ENCODE assay signal across 8 mouse cellular contexts in genomic region chr7:143086366-143086765, GRCm38 (mm10). TPM values are rescaled to one million over a fixed set of nuclear protein-coding genes. Genes with fewer than 3 reads are reported as not detected.
A peak's percentile ranks its signal among the peaks of the same experiment; 100 is the strongest.
DNase-seq lines count a peak whose midpoint lies in the region; ATAC-seq and TF ChIP-seq lines count a peak whose summit lies in the region.

No protein-coding gene starts in this region.

- peak overlapping the region; percentile 40 for H3K4me2 ChIP-seq in lung, embryonic 14.5 days

- no peaks in the 10 kb centered on the region for H3K27me3 ChIP-seq in heart, adult 2 months (ENCODE audit: control insufficient read depth, insufficient read depth, low read length)
- H3K27me3 ChIP-seq in lung, embryonic 14.5 days (ENCODE audit: insufficient read depth, low read length): no peaks in the 10 kb centered on the region

- H3K4me1 ChIP-seq in ES-E14 (ENCODE audit: control insufficient read depth in 2 of 2, insufficient read depth in 2 of 2, low read length in 2 of 2, poor library complexity in 1 of 2): no peaks in the 10 kb centered on the region; a peak in 1 of 4 replicates
- no peaks in the 10 kb centered on the region for H3K4me1 ChIP-seq in heart, adult 2 months (ENCODE audit: control insufficient read depth, insufficient read depth, low read length)
- H3K4me1 ChIP-seq in lung, embryonic 14.5 days (ENCODE audit: insufficient read depth): no peaks in the 10 kb centered on the region

- no peak overlapping the region for H3K4me3 ChIP-seq in ES-E14 (ENCODE audit: insufficient read depth in 1 of 2, low read depth in 1 of 2, low read length in 2 of 2, poor library complexity in 1 of 2, severe bottlenecking in 1 of 2)
- H3K4me3 ChIP-seq in heart, adult 2 months: no peak overlapping the region
- peak overlapping the region; percentile 10; the same call in 1 of the 2 replicates for H3K4me3 ChIP-seq in lung, embryonic 14.5 days (ENCODE audit: low read depth, low read length)

- peak; percentile 10; the same call in 1 of the 2 replicates for ATAC-seq in lung, embryonic 14.5 days (ENCODE audit: insufficient read depth)

- in situ Hi-C loops in ES-E14 (cut with MboI; ENCODE audit: low sequenced_read_pairs in 2 of 2, unreplicated experiment in 2 of 2): loop anchor here in 1 of 2 experiments (10.0 kb wide), 1 partner anchor 182 kb away; no protein-coding TSS in a partner anchor

- no peaks in the 10 kb centered on the region for H3K79me2 ChIP-seq in heart, adult 2 months (replicated peaks; ENCODE audit: control insufficient read depth, insufficient read depth, low read length)

- TF ChIP-seq EP300 in heart, adult 2 months (IDR thresholded peaks at IDR 0.05; ENCODE audit: insufficient read depth, low read depth, low read length): peak; percentile 84

- DNase-seq in A20 (ENCODE audit: low read depth, low spot score): peak; percentile 59
- no peak for DNase-seq in ES-E14 (ENCODE audit: low read depth, low spot score)
- peak; percentile 81 to 89 for DNase-seq in cerebellum, postnatal 14 days
- DNase-seq in heart, adult 2 months: peak; percentile 70 to 86
- peak; percentile 77 for DNase-seq in kidney, adult 18-20 months
- DNase-seq in lung, embryonic 14.5 days: peak; percentile 88
- DNase-seq in retina, postnatal 7 days (ENCODE audit: low read depth, low spot score): peak; percentile 49
- peak; percentile 54 to 80 for DNase-seq in urinary bladder, postnatal 4 days (ENCODE audit: low spot score in 2 of 2)

- H3K9ac ChIP-seq in ES-E14 (ENCODE audit: insufficient read depth, low read depth, low read length, poor library complexity, severe bottlenecking): no peak overlapping the region
- H3K9ac ChIP-seq in heart, adult 2 months (ENCODE audit: low read depth, low read length): no peak overlapping the region
- no peak overlapping the region for H3K9ac ChIP-seq in lung, embryonic 14.5 days

- TF ChIP-seq CTCF in heart, adult 2 months (IDR thresholded peaks at IDR 0.05): peak; percentile 98; the same call in 1 of the 2 replicates
- peak; percentile 92 for TF ChIP-seq CTCF in lung, embryonic 14.5 days (IDR thresholded peaks at IDR 0.05; ENCODE audit: low read depth)

- no peak for TF ChIP-seq POLR2A in heart, adult 2 months (IDR thresholded peaks at IDR 0.05; ENCODE audit: insufficient read depth, low read depth, low read length)

- H3K36me3 ChIP-seq in ES-E14 (ENCODE audit: control insufficient read depth, insufficient read depth, low read length, poor library complexity, severe bottlenecking): no peaks in the 10 kb centered on the region
- H3K36me3 ChIP-seq in heart, adult 2 months (ENCODE audit: control insufficient read depth, insufficient read depth, low read length): no peaks in the 10 kb centered on the region
- H3K36me3 ChIP-seq in lung, embryonic 14.5 days (ENCODE audit: insufficient read depth): no peaks in the 10 kb centered on the region

- no peak overlapping the region for H3K27ac ChIP-seq in ES-E14 (ENCODE audit: insufficient read depth, low read depth, low read length, poor library complexity, severe bottlenecking)
- no peak overlapping the region for H3K27ac ChIP-seq in heart, adult 2 months
- H3K27ac ChIP-seq in lung, embryonic 14.5 days (ENCODE audit: low read depth): peak overlapping the region; percentile 69; the same call in 1 of the 2 replicates

- 50% methylated on average over 2 of the region's 2 CpGs for WGBS in heart, adult 2 months
- WGBS in lung, embryonic 14.5 days: 44% methylated on average over 2 of the region's 2 CpGs

- no peaks in the 10 kb centered on the region for H3K9me3 ChIP-seq in ES-E14 (ENCODE audit: control insufficient read depth, insufficient read depth, low read depth, low read length)
- no peaks in the 10 kb centered on the region for H3K9me3 ChIP-seq in lung, embryonic 14.5 days (ENCODE audit: low read depth, low read length)

- intact Hi-C loops in heart, adult 2 months (cut with DNase I): loop anchor here (1.0 to 2.0 kb wide), 3 partner anchors 28 to 168 kb away; no protein-coding TSS in a partner anchor

TF ChIP-seq in ES-E14, 5 proteins besides CTCF, POLR2A, EP300 and RAD21:
- TF ChIP-seq CHD2 (IDR thresholded peaks at IDR 0.05; ENCODE audit: low read depth, low read length) (no peak), ZC3H11A (IDR thresholded peaks at IDR 0.05; ENCODE audit: borderline replicate concordance, low read depth, low read length) (peak; percentile 59; the same call in 1 of the 2 replicates)

RNA-seq across cellular contexts. Expression of gene Trpm5, which starts 8.1 kb away (rescaled TPM):
- total RNA-seq in ES-E14 (2012; rRNA removed): 1.0 TPM in 2 replicates
- total RNA-seq in heart, adult 2 months (2021): not detected
- polyA plus RNA-seq in heart, adult 2 months (2012; rRNA removed): 0.06 and 0.08 TPM in 2 replicates
- 4.7 and 5.7 TPM in 2 replicates for polyA plus RNA-seq in lung, embryonic 14.5 days (2014; fragmentation: Nextera tagmentation; extraction: Ambion mirVana)

RNA-seq across cellular contexts. Expression of gene Tssc4, which starts 17.3 kb away (rescaled TPM):
- total RNA-seq in ES-E14 (2012; rRNA removed): 51.0 and 64.3 TPM in 2 replicates
- total RNA-seq in heart, adult 2 months (2021): 10 to 100 TPM; 13.6 to 14.8 TPM
- 33.2 and 36.9 TPM in 2 replicates for polyA plus RNA-seq in heart, adult 2 months (2012; rRNA removed)
- polyA plus RNA-seq in lung, embryonic 14.5 days (2014; fragmentation: Nextera tagmentation; extraction: Ambion mirVana): 65.2 and 75.6 TPM in 2 replicates

RNA-seq across cellular contexts. Expression of gene Kcnq1, which starts 19.8 kb away (rescaled TPM):
- total RNA-seq in ES-E14 (2012; rRNA removed): 0.22 and 0.42 TPM in 2 replicates
- 10 to 100 TPM; 32.4 to 34.2 TPM for total RNA-seq in heart, adult 2 months (2021)
- 42.0 and 48.1 TPM in 2 replicates for polyA plus RNA-seq in heart, adult 2 months (2012; rRNA removed)
- 5.3 and 6.5 TPM in 2 replicates for polyA plus RNA-seq in lung, embryonic 14.5 days (2014; fragmentation: Nextera tagmentation; extraction: Ambion mirVana)

RNA-seq across cellular contexts. Expression of gene Cd81, which starts 33.8 kb away (rescaled TPM):
- 403 and 951 TPM in 2 replicates for total RNA-seq in ES-E14 (2012; rRNA removed)
- total RNA-seq in heart, adult 2 months (2021): 100 to 1,000 TPM; 424 to 434 TPM
- 641 and 822 TPM in 2 replicates for polyA plus RNA-seq in heart, adult 2 months (2012; rRNA removed)
- polyA plus RNA-seq in lung, embryonic 14.5 days (2014; fragmentation: Nextera tagmentation; extraction: Ambion mirVana): 654 and 667 TPM in 2 replicates

Comparison
In these comparisons a context has a peak if more than half of its experiments do, and no peak if none do; other contexts are left out.
1. RNA of gene Kcnq1, which starts 19.8 kb away (total RNA-seq): 32.4 to 34.2 TPM in heart, adult 2 months; 0.22 to 0.42 TPM in ES-E14; every median in the first group is over 10 times any median in the second.